Mouse (Mus musculus): ENCODE measurements around the gene Adh4.
A peak's percentile ranks its signal among the peaks of the same experiment; 100 is the strongest.
"Not testable (repeated sequence)": the region's sequence is repeated elsewhere in the genome, so short reads cannot be mapped to it uniquely, and the experiment has no call there.

The Adh4 gene

GRCm38 (mm10) chr3:138415121-138415690 lies at the start of gene Adh4:
Gene Adh4, plus strand, starts transcription at chr3:138415466.
- DNase-seq = no peak

GRCm38 (mm10) chr3:138366181-138366580 lies 49.1 kb upstream of the Adh4 start:
- DNase-seq = no peak

- no peak for DNase-seq
These were observed 45.7 kb upstream of the Adh4 start for GRCm38 (mm10) chr3:138369546-138369945.

GRCm38 (mm10) chr3:138370289-138370688 lies 45.0 kb upstream of the Adh4 start:
- not testable (repeated sequence) for DNase-seq

GRCm38 (mm10) chr3:138373920-138374319 lies 41.3 kb upstream of the Adh4 start:
- no peak for DNase-seq

GRCm38 (mm10) chr3:138375148-138375547 lies 40.1 kb upstream of the Adh4 start:
- no peak for DNase-seq

GRCm38 (mm10) chr3:138381133-138381532 lies 34.1 kb upstream of the Adh4 start:
- DNase-seq = peak; percentile 53 to 78

- no peak for DNase-seq
These were observed 28.1 kb upstream of the Adh4 start for GRCm38 (mm10) chr3:138387155-138387554.

- DNase-seq = no peak
These were observed 10.4 kb upstream of the Adh4 start for GRCm38 (mm10) chr3:138404872-138405271.

GRCm38 (mm10) chr3:138405341-138405740 lies 9.9 kb upstream of the Adh4 start:
- peak in 1 of 2 experiments; percentile 46 for DNase-seq

- no peak for DNase-seq
These were observed 9.4 kb upstream of the Adh4 start for GRCm38 (mm10) chr3:138405840-138406239.

- DNase-seq = no peak
These were observed 7.3 kb upstream of the Adh4 start for GRCm38 (mm10) chr3:138407920-138408319.

GRCm38 (mm10) chr3:138409585-138409984 lies 5.7 kb upstream of the Adh4 start:
- DNase-seq = no peak

- no peak for DNase-seq
These were observed 5.1 kb upstream of the Adh4 start for GRCm38 (mm10) chr3:138410211-138410610.

GRCm38 (mm10) chr3:138419369-138419768 lies 4.1 kb downstream of the Adh4 start:
- DNase-seq = no peak

- DNase-seq = no peak
These were observed 5.1 kb downstream of the Adh4 start for GRCm38 (mm10) chr3:138420385-138420784.

GRCm38 (mm10) chr3:138423664-138424063 lies 8.4 kb downstream of the Adh4 start:
- no peak for DNase-seq

- DNase-seq = no peak
These were observed 9.0 kb downstream of the Adh4 start for GRCm38 (mm10) chr3:138424247-138424646.

- DNase-seq = no peak
These were observed 15.2 kb downstream of the Adh4 start for GRCm38 (mm10) chr3:138430360-138430976.

GRCm38 (mm10) chr3:138431835-138432234 lies 16.6 kb downstream of the Adh4 start:
- DNase-seq = no peak

GRCm38 (mm10) chr3:138438716-138439115 lies 23.4 kb downstream of the Adh4 start:
- DNase-seq = no peak

GRCm38 (mm10) chr3:138442203-138442602 lies 26.9 kb downstream of the Adh4 start:
- DNase-seq = no peak

GRCm38 (mm10) chr3:138442612-138443464 lies 27.6 kb downstream of the Adh4 start, which contains the start of gene Adh5:
Gene Adh5, plus strand, starts transcription at chr3:138443093.
- DNase-seq = peak; percentile 94

- DNase-seq = no peak
These were observed 28.2 kb downstream of the Adh4 start for GRCm38 (mm10) chr3:138443465-138443771.
